Comparison of ENCODE assay signal across 9 mouse cellular contexts in the genomic region with DNA sequence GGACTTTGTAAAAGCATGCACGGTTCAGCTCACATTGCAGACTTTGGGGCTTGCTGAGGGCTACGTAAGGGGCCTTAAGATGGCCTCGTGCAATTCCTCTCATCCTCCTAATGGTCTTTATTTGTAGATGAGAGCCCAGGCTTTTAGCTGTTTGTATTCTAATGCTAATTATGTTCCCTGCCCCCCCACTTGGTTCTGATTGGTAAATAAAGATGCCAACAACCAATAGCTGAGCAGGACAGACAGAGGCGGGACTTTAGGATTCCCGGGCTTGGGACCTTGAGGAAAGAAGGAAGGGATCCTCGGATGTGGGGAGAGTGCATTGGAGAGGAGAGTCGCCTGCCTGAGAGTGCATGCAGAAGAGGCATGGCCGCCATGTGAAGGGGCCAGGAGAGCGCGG. TPM values are rescaled to one million over a fixed set of nuclear protein-coding genes. Genes with fewer than 3 reads are reported as not detected.
A peak's percentile ranks its signal among the peaks of the same experiment; 100 is the strongest.
DNase-seq lines count a peak whose midpoint lies in the region; ATAC-seq and TF ChIP-seq lines count a peak whose summit lies in the region.
"Had no signal": no experiment of that assay in that cellular context is flagged by ENCODE, and none has a peak within 500 bp of the region (broad histone marks: within the 10 kb centered on the region; RNA-seq: fewer than 3 reads in every experiment).

No protein-coding gene starts in this region.

- no peak for TF ChIP-seq POLR2A in thymus, adult 2 months (IDR thresholded peaks at IDR 0.05; ENCODE audit: control insufficient read depth, extremely low read depth, insufficient read depth, low read length, poor library complexity)

- H3K4me1 ChIP-seq in kidney, embryonic 14.5 days (ENCODE audit: control insufficient read depth, insufficient read depth, low read length), result peaks cover 14% of the 10 kb centered on the region
- peaks cover 4% of the 10 kb centered on the region for H3K4me1 ChIP-seq in embryonic facial prominence, embryonic 11.5 days (ENCODE audit: control insufficient read depth, insufficient read depth, low read length)
- H3K4me1 ChIP-seq in intestine, postnatal 0 days (replicated peaks; ENCODE audit: control insufficient read depth, insufficient read depth, low read length), result peaks cover 16% of the 10 kb centered on the region
- H3K4me1 ChIP-seq in neural tube, embryonic 13.5 days (replicated peaks), result peaks cover 51% of the 10 kb centered on the region
- H3K4me1 ChIP-seq in thymus, adult 2 months (replicated peaks; ENCODE audit: control insufficient read depth, insufficient read depth, low read length), result no peaks in the 10 kb centered on the region

- no peak for TF ChIP-seq CTCF in intestine, postnatal 0 days (IDR thresholded peaks at IDR 0.05; ENCODE audit: low read depth)
- no peak for TF ChIP-seq CTCF in thymus, adult 2 months (IDR thresholded peaks at IDR 0.05; ENCODE audit: borderline replicate concordance, control insufficient read depth, extremely low read depth, insufficient read depth, low read length, poor library complexity)

- peak; percentile 85 for ATAC-seq in kidney, embryonic 14.5 days (ENCODE audit: low FRiP score, low TSS enrichment)
- ATAC-seq in embryonic facial prominence, embryonic 11.5 days (replicated peaks; ENCODE audit: insufficient number of reproducible peaks, low FRiP score, low TSS enrichment, low read depth), result peak; percentile 74; the same call in 1 of the 2 replicates
- peak; percentile 66 for ATAC-seq in intestine, postnatal 0 days
- ATAC-seq in neural tube, embryonic 13.5 days (ENCODE audit: low read depth), result peak; percentile 81

- H3K4me3 ChIP-seq in kidney, embryonic 14.5 days (ENCODE audit: low read length), result no peak overlapping the region
- H3K4me3 ChIP-seq in embryonic facial prominence, embryonic 11.5 days (ENCODE audit: low read depth, low read length), result no peak overlapping the region
- H3K4me3 ChIP-seq in intestine, postnatal 0 days (ENCODE audit: low read depth, low read length), result no peak overlapping the region
- H3K4me3 ChIP-seq in neural tube, embryonic 13.5 days, result no peak overlapping the region
- no peak overlapping the region for H3K4me3 ChIP-seq in thymus, adult 2 months (ENCODE audit: control insufficient read depth, insufficient read depth, low read length)

- H3K9me3 ChIP-seq in kidney, embryonic 14.5 days (ENCODE audit: control insufficient read depth, low read length), result no peaks in the 10 kb centered on the region
- H3K9me3 ChIP-seq in embryonic facial prominence, embryonic 11.5 days (replicated peaks; ENCODE audit: control insufficient read depth, low read length), result no peaks in the 10 kb centered on the region
- no peaks in the 10 kb centered on the region for H3K9me3 ChIP-seq in intestine, postnatal 0 days (ENCODE audit: control insufficient read depth)
- no peaks in the 10 kb centered on the region for H3K9me3 ChIP-seq in neural tube, embryonic 13.5 days

- H3K9ac ChIP-seq in kidney, embryonic 14.5 days (ENCODE audit: low read depth, low read length), result no peak overlapping the region
- no peak overlapping the region for H3K9ac ChIP-seq in embryonic facial prominence, embryonic 11.5 days (replicated peaks; ENCODE audit: low read length)
- H3K9ac ChIP-seq in intestine, postnatal 0 days (ENCODE audit: low read depth, low read length), result no peak overlapping the region
- 0 out of 2 replicates have a peak overlapping the region, but pooled peaks have one; percentile 31 for H3K9ac ChIP-seq in neural tube, embryonic 13.5 days

- 7% methylated on average over 10 of the region's 10 CpGs for WGBS in kidney, embryonic 14.5 days
- 11% methylated on average over 10 of the region's 10 CpGs for WGBS in embryonic facial prominence, embryonic 11.5 days
- 23% methylated on average over 10 of the region's 10 CpGs for WGBS in intestine, postnatal 0 days
- WGBS in neural tube, embryonic 13.5 days, result 3% methylated on average over 10 of the region's 10 CpGs
- WGBS in thymus, adult 2 months, result 59% methylated on average over 10 of the region's 10 CpGs

- H3K4me2 ChIP-seq in kidney, embryonic 14.5 days (replicated peaks; ENCODE audit: low read depth, low read length), result peak overlapping the region; percentile 29; the same call in 1 of the 2 replicates
- H3K4me2 ChIP-seq in embryonic facial prominence, embryonic 11.5 days (ENCODE audit: low read depth, low read length), result no peak overlapping the region
- peak overlapping the region; percentile 48 for H3K4me2 ChIP-seq in intestine, postnatal 0 days (replicated peaks; ENCODE audit: low read depth)
- H3K4me2 ChIP-seq in neural tube, embryonic 13.5 days, result peak overlapping the region; percentile 42

- no peaks in the 10 kb centered on the region for H3K27me3 ChIP-seq in kidney, embryonic 14.5 days (ENCODE audit: control insufficient read depth, insufficient read depth, low read length)
- H3K27me3 ChIP-seq in embryonic facial prominence, embryonic 11.5 days (ENCODE audit: control insufficient read depth, insufficient read depth, low read length), result no peaks in the 10 kb centered on the region
- H3K27me3 ChIP-seq in intestine, postnatal 0 days (replicated peaks; ENCODE audit: control insufficient read depth, insufficient read depth, low read length), result no peaks in the 10 kb centered on the region
- no peaks in the 10 kb centered on the region for H3K27me3 ChIP-seq in neural tube, embryonic 13.5 days
- H3K27me3 ChIP-seq in thymus, adult 2 months (ENCODE audit: control insufficient read depth, insufficient read depth, low read length), result no peaks in the 10 kb centered on the region

- no peaks in the 10 kb centered on the region for H3K36me3 ChIP-seq in kidney, embryonic 14.5 days (ENCODE audit: control insufficient read depth, insufficient read depth, low read length)
- H3K36me3 ChIP-seq in embryonic facial prominence, embryonic 11.5 days (replicated peaks; ENCODE audit: control insufficient read depth, insufficient read depth, low read depth, low read length), result no peaks in the 10 kb centered on the region
- H3K36me3 ChIP-seq in intestine, postnatal 0 days (ENCODE audit: control insufficient read depth, insufficient read depth), result no peaks in the 10 kb centered on the region; the same call in 1 of the 2 replicates
- no peaks in the 10 kb centered on the region for H3K36me3 ChIP-seq in neural tube, embryonic 13.5 days
- no peaks in the 10 kb centered on the region for H3K36me3 ChIP-seq in thymus, adult 2 months (ENCODE audit: control insufficient read depth, insufficient read depth, low read length)

- no peak for DNase-seq in kidney, postnatal 25 days
- peak; percentile 84 for DNase-seq in embryonic facial prominence, embryonic 11.5 days (ENCODE audit: low spot score)
- DNase-seq in thymus, adult 2 months, result no peak
- DNase-seq in urinary bladder, postnatal 25 days (ENCODE audit: low spot score), result no peak
- DNase-seq in adrenal gland, adult 18-20 months (ENCODE audit: low spot score in 2 of 2), result no peak

- H3K27ac ChIP-seq in kidney, embryonic 14.5 days (ENCODE audit: low read depth, low read length), result no peak overlapping the region
- H3K27ac ChIP-seq in embryonic facial prominence, embryonic 11.5 days (replicated peaks; ENCODE audit: low read depth, low read length), result no peak overlapping the region
- H3K27ac ChIP-seq in intestine, postnatal 0 days (ENCODE audit: low read depth, low read length), result no peak overlapping the region; the same call in 1 of the 2 replicates
- H3K27ac ChIP-seq in neural tube, embryonic 13.5 days (replicated peaks), result 0 out of 2 replicates have a peak overlapping the region, but pooled peaks have one; percentile 23
- no peak overlapping the region for H3K27ac ChIP-seq in thymus, adult 2 months (ENCODE audit: control insufficient read depth, insufficient read depth, low read length)

RNA-seq across cellular contexts. Expression of gene Rab4a, which starts 45.9 kb away (rescaled TPM):
- polyA plus RNA-seq in kidney, embryonic 14.5 days (2014; fragmentation: Nextera tagmentation; extraction: Ambion mirVana), result 33.3 and 45.3 TPM in 2 replicates
- polyA plus RNA-seq in embryonic facial prominence, embryonic 11.5 days (2014; fragmentation: Nextera tagmentation; extraction: Ambion mirVana), result 56.7 and 57.3 TPM in 2 replicates
- 104 TPM in 2 replicates for polyA plus RNA-seq in intestine, postnatal 0 days (2015; fragmentation: Nextera tagmentation; extraction: Ambion mirVana)
- 78.6 and 89.6 TPM in 2 replicates for polyA plus RNA-seq in neural tube, embryonic 13.5 days (2015; fragmentation: Nextera tagmentation; extraction: Ambion mirVana)
- 4.4 and 5.1 TPM in 2 replicates for polyA plus RNA-seq in thymus, adult 2 months (2012; rRNA removed)
- total RNA-seq in adrenal gland, adult 18-20 months (2021), result 10 to 100 TPM; 25.5 to 25.9 TPM
- total RNA-seq: CH12.LX had no signal
